Mouse (Mus musculus) C2C12 (cell line): Measurements from ENCODE around the gene Adamts10.

Experiments
- CTCF ChIP-seq: IDR thresholded peaks from one replicate; pipeline ENCODE4 v1.5.1; 2011; ENCODE audit not compliant: control insufficient read depth, insufficient read depth, insufficient read length
- FOSL1 ChIP-seq: IDR thresholded peaks from one replicate; pipeline ENCODE4 v1.8.0; 2011; ENCODE audit warnings: mild to moderate bottlenecking, low read length; ENCODE audit not compliant: poor library complexity, insufficient read depth, severe bottlenecking
- MAX ChIP-seq: IDR thresholded peaks from one replicate; pipeline ENCODE4 v1.6.1; 2011; ENCODE audit warnings: mild to moderate bottlenecking, control low read depth
- MYOD1 ChIP-seq: IDR thresholded peaks from one replicate; pipeline ENCODE4 v1.6.1; 2011; ENCODE audit warnings: low read depth; ENCODE audit not compliant: control insufficient read depth, insufficient read length
- MYOG ChIP-seq: IDR thresholded peaks from one replicate; pipeline ENCODE4 v1.6.1; 2011; ENCODE audit not compliant: control insufficient read depth, insufficient read length; ENCODE audit errors: extremely low read depth

DNA sequence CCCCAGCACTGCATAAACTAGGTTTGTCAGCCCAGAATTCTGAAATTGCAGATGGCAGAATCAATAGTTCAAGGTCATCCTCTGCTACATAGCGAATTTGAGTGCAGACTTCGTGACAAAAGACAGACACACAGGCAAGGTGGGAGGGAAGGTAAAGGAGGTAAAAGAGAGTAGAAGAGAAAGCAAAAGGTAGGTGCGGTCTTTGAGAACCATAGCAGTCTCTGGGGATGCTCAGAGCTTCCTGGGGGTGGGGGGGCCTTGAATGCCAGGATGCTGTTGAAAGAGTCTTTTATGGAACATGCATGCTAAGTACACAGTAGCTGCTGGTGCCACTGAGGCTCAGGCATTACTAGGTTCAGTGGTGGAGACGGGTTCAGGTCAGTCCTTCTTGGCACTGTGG is 33.9 kb downstream of the Adamts10 start:
- TF ChIP-seq CTCF = no peak
- no peak for TF ChIP-seq FOSL1
- TF ChIP-seq MYOG = no peak
- no peak for TF ChIP-seq MYOD1
- TF ChIP-seq MAX = no peak
